Mouse (Mus musculus) bone marrow, adult 2 months (tissue): ENCODE data around the gene Ckap5. TPM values are rescaled to one million over a fixed set of nuclear protein-coding genes. Genes with fewer than 3 reads are reported as not detected.
"Not testable (repeated sequence)": the region's sequence is repeated elsewhere in the genome, so short reads cannot be mapped to it uniquely, and the experiment has no call there.

ENCODE experiments used
- H3K27ac ChIP-seq: fragments of 200-500 bp; 2 replicates; pipeline ENCODE4 v1.5.1; 2012; ENCODE audit warnings: low read depth, mild to moderate bottlenecking, control low read depth, inconsistent platforms, low read length; ENCODE audit not compliant: control insufficient read depth, poor library complexity, insufficient read depth
- H3K4me1 ChIP-seq: fragments of 200-500 bp; 2 replicates; pipeline ENCODE4 v1.6.1; 2011; ENCODE audit warnings: low read length; ENCODE audit not compliant: control insufficient read depth, insufficient read depth
- H3K4me3 ChIP-seq: fragments of 200-500 bp; replicated peaks from 2 replicates; pipeline ENCODE3; 2011; ENCODE audit warnings: mild to moderate bottlenecking, low read depth, low read length, control low read depth; ENCODE audit not compliant: control insufficient read depth
- CTCF ChIP-seq: fragments of 200-500 bp; IDR thresholded peaks from 2 replicates; pipeline ENCODE4 v1.5.1; 2011; ENCODE audit warnings: low read length, control low read depth; ENCODE audit not compliant: control insufficient read depth, insufficient read depth
- POLR2A ChIP-seq: fragments of 200-500 bp; IDR thresholded peaks from 2 replicates; pipeline ENCODE4 v1.6.1; 2011; ENCODE audit warnings: low read depth, mild to moderate bottlenecking, control low read depth, low read length, borderline replicate concordance; ENCODE audit not compliant: control insufficient read depth
- WGBS: fragments of 180-500 bp; shearing (Covaris S2); methylation state at CpG from one replicate; pipeline ENCODE4 v1.1.7; 2018; 5-methylcytosine and 5-hydroxymethylcytosine counted together
- polyA plus RNA-seq: library from polyadenylated mRNA; stranded (reverse); fragments of >200 nt; gene quantifications from 2 replicates; pipeline ENCODE4 v1.2.4, GENCODE M21; 2011; ENCODE audit warnings: low replicate concordance; ENCODE audit not compliant: missing spikeins, insufficient read depth, insufficient read length

The Ckap5 gene
- polyA plus RNA-seq, 1 experiment, result 30.8 TPM

GRCm38 (mm10) chr2:91600475-91600874, 73.9 kb downstream of the Ckap5 start:
- H3K4me1 ChIP-seq, result no peaks in the 10 kb centered on the region
- WGBS, result 96% methylated on average over 4 of the region's 4 CpGs
- H3K27ac ChIP-seq, result no peak overlapping the region
- TF ChIP-seq POLR2A (no peak), CTCF (no peak)
- no peak overlapping the region for H3K4me3 ChIP-seq

DNA sequence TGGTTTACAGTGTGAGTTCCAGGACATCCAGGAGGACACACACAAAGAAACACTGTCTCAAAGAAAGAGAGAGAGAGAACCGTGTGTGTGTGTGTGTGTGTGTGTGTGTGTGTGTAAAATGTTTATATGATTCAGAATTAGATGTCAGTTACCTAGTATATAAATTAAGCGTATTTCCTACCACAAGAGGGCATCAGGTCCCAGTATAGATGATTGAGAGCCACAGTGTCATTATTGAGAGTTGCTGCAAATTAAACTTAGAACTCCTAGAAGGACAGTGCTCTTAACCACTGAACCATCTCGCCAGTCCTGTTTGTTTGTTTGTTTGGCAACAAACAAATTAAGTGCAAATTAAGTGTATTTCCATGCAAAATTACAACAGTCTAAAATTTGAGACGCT, 75.8 kb downstream of the Ckap5 start:
- Histone ChIP-seq H3K4me3 (no peak overlapping the region), H3K27ac (no peak overlapping the region), H3K4me1 (no peaks in the 10 kb centered on the region)
- TF ChIP-seq CTCF (no peak), POLR2A (no peak)
- 79% methylated on average over 4 of the region's 4 CpGs for WGBS

DNA sequence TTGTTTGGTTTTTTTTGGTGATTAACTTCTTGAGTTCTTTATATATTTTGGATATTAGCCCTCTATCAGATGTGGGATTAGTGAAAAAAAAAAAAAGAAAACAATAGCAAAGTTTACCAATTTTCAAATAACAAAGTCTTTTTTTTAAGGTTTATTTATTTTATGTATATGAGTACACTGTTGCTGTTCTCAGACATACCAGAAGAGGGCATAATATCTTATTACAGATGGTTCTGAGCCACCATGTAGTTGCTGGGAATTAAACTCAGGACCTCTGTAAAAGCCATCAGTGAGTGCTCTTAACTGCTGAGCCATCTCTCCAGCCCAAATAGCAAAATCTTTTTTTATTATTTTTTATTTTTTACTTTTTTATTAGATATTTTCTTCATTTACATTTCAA, 82.8 kb downstream of the Ckap5 start:
- not testable (repeated sequence) for H3K27ac ChIP-seq, H3K4me3 ChIP-seq, H3K4me1 ChIP-seq

- TF ChIP-seq POLR2A (no peak), CTCF (no peak)
- 97% methylated on average over 5 of the region's 5 CpGs for WGBS
- Histone ChIP-seq H3K4me1 (peaks cover 2% of the 10 kb centered on the region; the same call in 1 of the 2 replicates), H3K4me3 (no peak overlapping the region), H3K27ac (no peak overlapping the region)
Measured at GRCm38 (mm10) chr2:91622356-91622755, 95.8 kb downstream of the Ckap5 start.

- 91% methylated on average over 7 of the region's 7 CpGs for WGBS
- not testable (repeated sequence) for H3K4me1 ChIP-seq, H3K4me3 ChIP-seq, H3K27ac ChIP-seq
Measured at GRCm38 (mm10) chr2:91623366-91623765, 96.8 kb downstream of the Ckap5 start.

DNA sequence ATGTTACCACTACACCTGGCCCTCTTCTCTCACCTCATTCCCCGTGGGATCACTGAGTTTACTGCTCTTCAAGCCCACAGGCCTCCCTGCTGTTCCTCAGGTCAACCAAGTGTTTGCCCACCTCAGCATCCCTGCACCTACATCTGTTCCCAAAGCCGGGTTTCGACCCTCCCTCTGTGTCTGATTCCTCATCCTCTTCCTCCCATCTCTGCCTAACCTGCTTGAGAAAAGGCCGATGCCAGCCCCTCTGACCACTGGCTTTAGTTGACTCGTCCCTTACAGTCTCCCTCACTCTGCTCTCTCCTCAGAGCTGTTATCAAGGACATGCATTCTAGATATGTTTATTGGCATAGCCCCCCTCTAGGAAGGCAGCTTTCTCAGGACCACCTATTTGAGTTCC, 100.9 kb downstream of the Ckap5 start:
- H3K4me3 ChIP-seq, result no peak overlapping the region
- no peak overlapping the region for H3K27ac ChIP-seq
- TF ChIP-seq CTCF (no peak), POLR2A (no peak)
- peaks cover 2% of the 10 kb centered on the region; the same call in 1 of the 2 replicates for H3K4me1 ChIP-seq
- WGBS, result 71% methylated on average over 5 of the region's 5 CpGs

DNA sequence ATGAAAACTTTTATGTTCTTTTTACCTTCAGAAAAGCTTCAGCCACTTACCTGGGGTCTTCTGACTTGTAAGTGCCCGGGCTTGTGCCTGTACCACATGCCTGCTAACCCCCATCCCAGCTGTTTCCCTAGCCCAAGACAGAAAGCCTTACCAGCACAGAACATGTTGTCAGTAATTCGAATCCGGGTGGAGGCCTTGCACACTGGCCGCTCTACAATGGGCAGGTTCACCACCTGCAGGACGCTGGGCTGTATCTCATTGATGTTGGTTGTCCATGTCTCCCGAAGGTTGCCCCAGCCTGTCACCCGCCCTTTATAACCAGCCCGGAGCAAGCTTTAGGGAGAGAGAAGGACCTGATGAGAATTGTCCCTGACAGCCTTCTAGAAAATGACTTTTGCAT, 101.6 kb downstream of the Ckap5 start:
- no peak for TF ChIP-seq POLR2A
- no peak for TF ChIP-seq CTCF
- no peaks in the 10 kb centered on the region for H3K4me1 ChIP-seq
- no peak overlapping the region for H3K27ac ChIP-seq
- 87% methylated on average over 8 of the region's 8 CpGs for WGBS
- no peak overlapping the region for H3K4me3 ChIP-seq

DNA sequence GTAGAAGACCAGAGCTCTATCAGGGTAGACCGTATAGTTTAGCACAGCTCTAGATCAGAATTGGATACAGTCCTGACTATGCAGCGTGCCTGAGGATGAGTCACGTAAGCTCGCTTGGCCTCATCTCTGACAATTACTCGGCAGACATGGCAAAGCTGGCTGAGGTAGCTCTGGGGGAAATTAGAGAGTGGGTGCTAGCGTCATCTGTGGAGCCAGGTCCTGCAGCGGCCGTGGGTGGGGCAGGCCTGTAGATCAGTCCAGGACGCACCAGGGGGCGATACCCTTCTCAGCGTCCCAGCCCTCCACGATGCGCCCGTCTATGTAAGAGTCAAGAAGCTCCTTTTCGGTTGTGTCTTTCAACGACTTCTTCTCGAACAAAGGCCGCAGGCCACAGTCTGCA, 103.1 kb downstream of the Ckap5 start:
- no peak overlapping the region for H3K27ac ChIP-seq
- no peaks in the 10 kb centered on the region; the same call in 1 of the 2 replicates for H3K4me1 ChIP-seq
- no peak overlapping the region for H3K4me3 ChIP-seq
- TF ChIP-seq POLR2A (no peak), CTCF (0 out of 2 replicates have a peak, but pooled peaks have one; percentile 1)
- WGBS, result 81% methylated on average over 18 of the region's 18 CpGs

- Histone ChIP-seq H3K4me3 (no peak overlapping the region), H3K4me1 (no peaks in the 10 kb centered on the region; the same call in 1 of the 2 replicates), H3K27ac (no peak overlapping the region)
- TF ChIP-seq CTCF (no peak), POLR2A (no peak)
- WGBS, result 90% methylated on average over 12 of the region's 12 CpGs
Measured at GRCm38 (mm10) chr2:91630384-91630783, 103.8 kb downstream of the Ckap5 start.

DNA sequence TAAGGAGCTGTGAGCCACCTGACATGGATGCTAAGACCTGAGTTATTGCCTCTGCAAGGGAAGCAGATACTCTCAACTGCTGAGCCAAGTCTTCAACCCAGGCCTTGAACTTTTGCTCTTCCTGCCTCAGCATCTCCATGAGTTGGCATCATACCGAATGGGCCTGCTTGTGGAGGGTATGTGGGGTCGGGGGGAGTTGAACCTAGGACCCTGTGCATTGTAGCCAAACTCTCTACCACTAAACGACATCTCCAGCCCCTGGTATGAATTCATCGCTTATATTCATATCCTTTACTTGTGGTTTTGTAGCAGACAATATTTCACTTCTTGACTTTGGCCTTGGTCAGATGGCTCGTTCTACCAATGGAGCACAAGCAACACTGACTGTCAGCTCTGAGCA, 105.3 kb downstream of the Ckap5 start:
- WGBS, result 82% methylated on average over 5 of the region's 5 CpGs
- TF ChIP-seq CTCF (no peak), POLR2A (no peak)
- Histone ChIP-seq H3K4me3 (no peak overlapping the region), H3K27ac (no peak overlapping the region), H3K4me1 (no peaks in the 10 kb centered on the region; the same call in 1 of the 2 replicates)
